Mouse (Mus musculus) liver, postnatal 0 days (tissue): ENCODE data around the gene Cxcr5.

ENCODE experiments used
- CTCF ChIP-seq: sonication (generic); IDR thresholded peaks from 2 replicates; pipeline ENCODE4 v1.5.1; 2016; ENCODE audit warnings: antibody characterized with exemption, low read depth
- EP300 ChIP-seq: IDR thresholded peaks from 2 replicates; pipeline ENCODE4 v1.6.1; 2016; ENCODE audit warnings: antibody characterized with exemption, low read depth, mild to moderate bottlenecking

GRCm38 (mm10) chr9:44478229-44478921 lies 83.3 kb downstream of the Cxcr5 start:
- TF ChIP-seq CTCF (no peak), EP300 (no peak)
